Mouse (Mus musculus) MN1 (cell line): ENCODE results near the gene Tsga10.

Source experiments
- DNase-seq: peaks from one replicate; pipeline ENCODE4 v3.0.0-alpha.2; 2016; ENCODE audit warnings: low spot score

Tsga10 gene

DNA sequence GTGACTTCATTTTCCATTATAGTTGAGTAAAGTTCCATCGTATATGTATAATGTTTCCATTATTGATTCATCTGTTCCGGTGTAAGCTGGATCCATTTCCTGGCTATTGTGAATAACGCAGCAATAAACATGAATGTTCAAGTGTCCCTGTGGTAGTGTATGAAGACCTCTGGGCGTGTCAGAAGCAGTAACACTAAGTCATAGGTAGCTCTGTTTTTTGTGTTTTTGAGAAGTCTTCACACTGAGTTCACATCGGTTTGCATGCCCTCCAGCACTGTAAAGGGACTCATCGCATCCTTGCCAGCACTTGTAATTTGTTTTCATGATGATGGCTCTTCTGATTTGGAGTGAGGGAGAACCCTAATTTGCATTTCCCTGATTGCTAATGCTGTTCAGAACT, at the start of gene Tsga10:
TSS of gene Tsga10 (minus strand) at position 144 of the 400 bp plus-strand sequence.
- peak; percentile 52 for DNase-seq

DNA sequence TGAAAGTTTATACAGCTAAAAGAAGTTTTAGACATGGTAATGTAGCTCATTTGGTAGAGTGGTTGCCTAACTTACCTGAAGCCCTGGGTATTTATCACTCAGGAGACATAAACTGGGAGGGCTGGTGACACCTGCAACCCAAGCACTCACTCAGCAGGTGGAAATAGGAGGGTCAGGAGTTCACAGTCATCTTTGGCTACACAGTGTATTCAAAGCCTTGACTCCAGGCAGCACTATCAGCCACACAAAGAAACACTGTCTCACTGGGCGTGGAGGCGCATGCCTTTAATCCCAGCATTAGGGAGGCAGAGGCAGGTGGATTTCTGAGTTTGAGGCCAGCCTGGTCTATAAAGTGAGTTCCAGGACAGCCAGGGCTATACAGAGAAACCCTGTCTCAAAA, 46.5 kb upstream of the Tsga10 start:
- no peak for DNase-seq

DNA sequence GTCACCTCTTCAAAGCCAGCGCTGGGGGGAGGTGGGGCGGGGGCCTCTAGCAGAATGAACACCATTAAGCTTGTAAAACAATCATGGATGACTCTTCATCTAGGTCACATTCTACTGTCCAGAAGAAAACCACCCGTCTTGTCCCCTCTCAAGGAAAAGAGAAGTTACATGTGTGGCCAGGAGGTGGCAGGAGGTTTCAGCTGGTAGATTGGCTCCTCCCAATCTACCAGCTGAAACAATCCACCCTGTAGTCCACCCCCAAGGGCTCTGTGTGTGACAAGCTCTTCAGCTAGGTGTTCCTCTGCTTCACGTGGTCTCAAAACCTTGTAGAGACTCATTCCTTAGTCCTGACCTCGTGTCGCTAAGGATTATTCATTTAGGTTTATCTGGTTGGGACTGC, 36.9 kb upstream of the Tsga10 start:
- DNase-seq: peak; percentile 55

DNA sequence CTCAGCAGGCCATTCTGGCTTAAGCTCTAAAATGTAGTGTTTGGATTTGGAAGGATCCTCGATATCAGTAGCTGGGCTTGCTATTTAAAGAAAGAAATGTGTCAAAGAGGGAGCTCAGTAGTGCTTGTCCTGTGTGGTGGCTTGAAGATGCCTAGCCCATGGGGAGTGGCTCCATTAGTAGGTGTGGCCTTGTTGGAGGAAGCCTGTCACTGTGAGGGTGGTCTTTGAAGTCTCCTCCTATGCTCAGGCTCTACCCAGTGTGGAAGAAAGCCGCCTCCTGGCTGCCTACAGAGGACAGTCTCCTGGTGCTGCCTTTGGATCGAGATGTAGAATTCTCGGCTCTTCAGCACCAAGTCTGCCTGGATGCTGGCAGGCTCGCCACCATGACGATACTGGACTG, 34.1 kb upstream of the Tsga10 start:
- DNase-seq: no peak

DNA sequence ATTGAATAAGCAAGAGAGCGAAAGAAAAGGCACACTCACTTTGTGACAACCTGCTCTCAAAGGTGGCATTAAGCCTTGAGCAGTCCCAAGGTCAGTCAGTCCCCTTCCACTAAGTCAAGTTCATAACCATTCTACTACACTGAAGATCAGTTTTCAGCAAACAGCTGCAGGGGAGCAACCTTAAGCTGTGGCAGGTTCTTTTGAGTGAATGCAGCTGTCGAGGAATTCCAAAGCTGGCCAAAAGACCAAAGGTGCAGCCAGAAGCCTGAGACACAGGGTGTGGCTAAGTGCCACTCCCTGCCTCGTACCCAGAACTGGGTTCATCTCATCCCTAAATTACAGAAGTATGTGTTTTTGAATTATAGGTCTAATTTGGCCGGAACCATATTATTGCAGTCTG, 33.6 kb upstream of the Tsga10 start:
- no peak for DNase-seq

DNA sequence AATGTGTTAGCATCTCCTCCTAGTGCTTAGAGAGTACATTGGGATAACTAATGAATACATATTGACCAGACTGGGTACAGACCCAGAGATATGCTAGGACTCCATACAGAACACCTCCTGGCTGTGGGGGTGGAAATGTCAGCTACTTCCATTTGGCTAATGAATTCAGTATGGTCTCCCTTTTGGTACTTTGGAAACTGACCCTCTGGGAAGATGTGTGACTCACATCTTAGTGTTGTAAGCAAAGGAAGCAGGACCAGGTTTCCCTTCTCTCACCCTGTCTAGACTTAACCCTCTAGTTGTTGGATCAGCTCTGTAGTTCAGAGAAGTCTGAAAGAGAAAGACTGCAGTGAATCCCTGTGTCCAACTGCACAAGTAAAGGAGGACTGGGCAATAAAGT, 28.4 kb upstream of the Tsga10 start:
- no peak for DNase-seq

DNA sequence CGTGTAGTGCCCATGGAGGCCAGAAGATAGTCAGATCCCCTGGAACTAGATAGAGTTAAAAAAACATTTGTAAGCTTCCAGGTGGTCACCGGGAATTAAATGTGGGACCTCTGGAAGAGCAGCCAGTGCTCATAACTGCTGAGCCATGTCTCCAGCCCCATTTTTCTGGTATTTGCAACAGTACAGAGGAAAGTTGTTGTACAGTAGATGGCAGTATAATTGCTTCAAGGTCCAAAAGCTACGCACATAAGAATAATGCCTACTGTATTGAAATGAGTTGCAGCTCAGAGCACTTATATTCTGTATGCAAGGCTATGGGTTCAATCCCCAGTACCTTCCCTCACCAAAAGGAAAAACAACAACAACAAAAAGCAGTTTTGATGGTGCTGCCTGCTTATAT, 25.2 kb upstream of the Tsga10 start:
- DNase-seq: peak; percentile 71

DNA sequence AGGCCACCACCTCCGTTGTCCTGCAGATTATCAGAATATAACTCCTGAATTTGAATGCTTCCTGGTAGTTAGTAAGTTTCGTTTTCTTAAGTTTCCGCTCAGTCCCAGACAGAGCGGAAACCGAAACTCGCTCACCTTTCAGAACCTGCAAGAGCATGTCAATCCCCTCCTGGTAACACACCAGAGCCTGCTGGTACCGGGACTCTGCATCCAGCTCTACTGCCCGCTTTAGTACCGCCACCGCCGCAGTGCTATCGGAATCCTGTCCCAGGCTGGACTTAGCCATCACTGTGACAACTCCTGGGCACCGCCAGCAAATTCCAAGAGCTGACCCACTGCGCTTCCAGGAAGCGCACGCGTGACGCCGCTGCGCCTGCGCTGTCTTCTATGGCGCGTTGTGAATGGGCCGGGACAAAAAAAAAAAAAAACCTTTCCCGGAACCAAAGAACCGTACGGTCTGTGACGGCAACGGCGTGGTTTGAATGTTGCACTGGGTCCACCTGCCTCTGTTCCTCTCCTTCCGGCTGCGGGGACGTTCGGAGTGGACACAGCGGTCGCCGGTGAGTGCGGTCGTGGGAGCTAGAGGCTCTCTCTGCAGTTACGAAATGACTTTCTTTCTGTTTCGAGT, 23.9 kb upstream of the Tsga10 start, which contains the start of the genes Mitd1 and Mrpl30:
TSS of gene Mitd1 (minus strand) at position 387 of the 628 bp plus-strand sequence.
TSS of gene Mrpl30 (plus strand) at position 453 of the 628 bp plus-strand sequence.
- DNase-seq: peak; percentile 98

DNA sequence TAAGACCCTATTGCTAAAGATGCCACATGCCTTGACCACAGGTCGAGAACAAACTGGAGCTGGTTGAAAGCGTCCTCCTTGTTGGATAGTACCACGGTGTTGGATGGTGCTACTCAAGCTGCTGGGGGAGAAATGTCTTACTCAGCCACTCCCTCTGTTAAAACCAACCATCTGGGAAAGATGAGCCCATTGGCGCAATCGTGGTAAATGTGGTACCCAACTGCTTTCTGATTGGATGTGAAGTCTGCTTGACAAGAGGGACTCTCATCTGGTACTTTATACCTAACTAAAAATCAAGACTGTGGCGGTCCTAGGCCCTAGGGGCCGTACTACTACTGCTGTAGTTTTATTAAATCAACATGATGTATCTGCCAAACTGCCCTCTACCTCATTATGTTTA, 23.0 kb upstream of the Tsga10 start:
- DNase-seq: peak; percentile 38

DNA sequence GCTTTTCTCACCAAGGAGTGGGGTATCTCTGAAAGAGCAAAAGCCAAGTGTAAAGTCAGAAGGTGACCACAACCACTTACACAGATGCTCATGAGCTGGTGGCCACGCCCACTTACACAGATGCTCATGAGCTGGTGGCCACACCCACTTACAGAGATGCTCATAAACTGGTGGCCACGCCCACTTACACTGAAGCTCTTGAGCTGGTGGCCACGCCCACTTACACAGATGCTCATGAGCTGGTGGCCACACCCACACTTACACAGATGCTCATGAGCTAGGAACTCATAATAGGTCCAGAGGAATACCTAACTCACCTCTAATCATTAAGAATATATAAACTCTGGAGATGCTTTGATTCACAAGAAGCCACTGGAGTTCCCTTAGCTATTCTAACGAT, 18.2 kb upstream of the Tsga10 start:
- peak; percentile 36 for DNase-seq

DNA sequence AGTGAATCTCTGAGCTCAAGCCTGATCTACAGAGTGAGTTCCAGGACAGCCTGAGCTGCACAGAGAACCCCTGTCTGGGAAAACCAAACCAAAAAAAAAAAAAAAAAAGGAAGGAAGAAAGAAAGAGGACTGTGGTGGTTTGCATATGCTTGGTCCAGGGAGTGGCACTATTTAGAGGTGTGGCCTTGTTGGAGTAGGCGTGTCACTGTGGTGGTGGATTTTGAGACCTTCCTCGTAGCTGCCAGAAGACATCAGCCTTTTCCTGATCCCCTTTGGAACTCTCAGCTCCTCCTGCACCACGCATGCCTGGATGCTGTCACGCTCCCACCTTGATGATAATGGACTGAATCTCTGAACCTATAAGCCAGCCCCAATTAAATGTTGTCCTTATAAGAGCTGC, 17.2 kb upstream of the Tsga10 start:
- no peak for DNase-seq

DNA sequence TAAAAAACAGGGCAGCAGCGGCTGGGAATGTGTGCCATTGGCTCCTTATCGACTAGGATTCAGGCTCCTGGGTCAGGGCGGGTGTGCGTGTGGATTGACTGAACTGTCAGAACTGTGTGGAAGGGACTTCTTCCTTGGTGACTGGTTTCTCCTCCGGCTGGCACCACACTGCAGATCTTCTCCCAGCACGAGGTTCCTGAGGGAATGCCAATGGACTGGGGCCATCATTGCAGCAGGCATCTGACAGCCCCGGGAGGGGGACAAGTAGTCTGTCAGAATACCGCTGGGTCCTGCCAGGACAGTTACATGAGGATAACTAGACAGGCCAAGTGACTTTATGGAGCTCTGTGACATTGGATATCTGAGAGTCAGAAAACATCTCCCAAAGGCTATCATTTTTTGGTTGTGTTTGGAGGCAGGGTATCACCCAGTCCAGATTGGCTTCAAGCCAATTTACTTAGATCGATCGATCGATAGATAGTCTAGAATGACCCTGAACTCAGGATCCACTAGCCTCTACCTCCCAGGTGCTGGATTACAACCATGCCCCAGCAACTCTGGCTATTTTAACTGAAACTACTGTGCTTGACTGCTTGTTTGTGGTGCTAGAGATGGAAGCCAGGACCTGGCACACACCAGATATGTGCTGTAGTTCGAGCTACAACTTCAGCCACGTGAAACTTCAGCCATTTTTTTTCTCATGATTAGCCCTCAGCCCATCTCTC, 11.7 kb upstream of the Tsga10 start:
- no peak for DNase-seq

DNA sequence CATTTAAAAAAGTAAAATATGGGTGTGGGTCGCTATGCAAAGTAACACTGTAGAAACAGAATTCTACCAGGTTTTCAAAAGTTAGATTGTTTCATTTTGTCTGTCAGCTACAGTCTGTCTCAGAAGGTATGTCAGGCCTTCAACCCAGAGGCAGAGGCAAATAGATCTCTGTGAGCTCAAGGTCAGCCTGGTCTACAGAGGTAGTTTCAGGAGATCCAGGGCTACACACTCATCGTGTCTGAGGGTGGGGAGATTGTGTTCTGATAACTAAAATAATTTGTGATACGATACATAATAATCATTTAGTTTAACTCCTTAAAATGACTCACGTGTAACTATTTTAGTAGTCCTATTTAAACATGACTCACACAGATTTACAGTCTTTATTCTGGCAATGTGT, 6.9 kb upstream of the Tsga10 start:
- DNase-seq: no peak

DNA sequence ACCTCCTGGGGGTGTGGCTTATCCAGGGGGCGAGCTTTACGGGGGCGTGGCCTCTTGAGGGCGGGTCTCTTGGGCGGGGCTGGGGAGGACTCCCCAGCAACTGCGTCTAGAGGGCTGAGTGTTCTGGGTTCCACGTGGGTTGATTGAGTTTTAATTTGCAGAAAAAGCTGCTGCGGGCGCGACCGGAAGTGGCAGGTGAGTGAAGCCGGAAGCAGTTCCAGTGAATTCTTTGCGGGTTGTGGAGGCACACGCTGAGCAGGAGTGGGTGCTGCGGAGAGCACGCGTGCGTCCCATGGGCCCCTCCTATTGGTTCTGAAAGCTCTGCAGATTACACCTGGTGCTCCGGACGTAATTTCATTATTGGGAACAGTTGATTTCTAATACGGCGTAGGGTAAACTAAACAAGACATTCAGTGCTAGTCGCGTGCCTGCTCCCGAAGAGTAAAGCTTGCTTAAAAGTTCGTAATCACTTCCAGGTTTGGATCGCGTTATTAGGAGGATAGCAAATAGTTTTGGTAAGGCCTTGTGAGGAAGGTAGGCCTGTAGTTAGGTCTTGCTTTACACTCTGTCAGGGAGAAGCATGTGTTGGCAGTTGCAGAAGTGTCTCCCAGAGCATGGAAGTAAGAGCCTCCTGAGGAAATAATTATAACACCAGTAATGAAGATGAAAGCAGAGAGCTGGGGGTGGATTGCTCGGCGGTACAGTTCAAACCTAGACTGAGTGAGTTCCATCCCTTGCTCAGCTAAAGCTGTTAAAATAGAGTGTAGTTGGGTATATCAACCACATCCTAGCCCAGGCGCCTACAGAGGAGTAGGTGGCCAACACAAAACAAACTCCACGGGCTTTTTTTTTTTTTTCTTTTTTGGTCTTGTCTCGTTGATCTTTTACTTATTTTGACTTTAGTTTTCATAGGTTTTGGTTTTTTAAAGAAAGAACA, 6.2 kb upstream of the Tsga10 start:
- peak; percentile 87 for DNase-seq

DNA sequence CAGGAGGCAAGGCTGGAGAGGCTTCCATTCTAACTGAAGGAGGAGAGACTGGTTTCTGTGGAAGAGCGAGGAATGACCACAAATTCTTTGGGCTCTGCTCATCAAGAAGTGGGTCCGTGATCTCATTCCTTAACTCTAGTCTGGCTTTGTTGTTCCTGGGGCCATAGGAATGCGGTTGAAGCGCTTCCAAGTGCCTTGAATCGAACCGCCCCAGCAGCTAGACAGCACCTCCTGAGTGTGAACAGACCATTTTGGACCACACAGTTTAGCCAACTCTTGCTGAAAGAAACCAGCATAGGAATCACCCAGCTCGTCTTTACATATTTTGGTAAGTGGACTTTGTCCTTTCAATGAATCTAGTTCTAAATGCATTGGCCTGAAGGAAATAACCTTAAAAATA, 5.5 kb upstream of the Tsga10 start, which contains the start of gene Lipt1:
TSS of gene Lipt1 (plus strand) at position 35 of the 400 bp plus-strand sequence.
- peak; percentile 58 for DNase-seq

DNA sequence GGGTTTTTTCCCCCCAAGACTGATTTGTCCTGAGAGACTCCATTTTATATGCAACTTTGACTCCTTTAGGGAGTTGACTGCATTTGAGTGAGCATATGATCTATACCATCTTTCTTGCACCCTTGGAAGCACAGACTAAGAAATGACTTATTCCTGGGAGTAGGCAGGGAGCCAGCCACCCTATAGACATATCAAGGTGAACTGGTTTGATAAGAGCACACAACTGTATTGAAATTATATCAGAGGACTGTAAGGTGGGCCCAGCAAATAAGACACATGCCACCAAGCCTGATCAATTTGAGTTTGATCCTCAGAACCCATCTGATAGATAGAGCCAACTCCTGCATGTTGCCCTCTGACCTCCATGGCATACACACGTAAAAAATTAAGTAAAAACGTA, 3.1 kb upstream of the Tsga10 start:
- DNase-seq: no peak

DNA sequence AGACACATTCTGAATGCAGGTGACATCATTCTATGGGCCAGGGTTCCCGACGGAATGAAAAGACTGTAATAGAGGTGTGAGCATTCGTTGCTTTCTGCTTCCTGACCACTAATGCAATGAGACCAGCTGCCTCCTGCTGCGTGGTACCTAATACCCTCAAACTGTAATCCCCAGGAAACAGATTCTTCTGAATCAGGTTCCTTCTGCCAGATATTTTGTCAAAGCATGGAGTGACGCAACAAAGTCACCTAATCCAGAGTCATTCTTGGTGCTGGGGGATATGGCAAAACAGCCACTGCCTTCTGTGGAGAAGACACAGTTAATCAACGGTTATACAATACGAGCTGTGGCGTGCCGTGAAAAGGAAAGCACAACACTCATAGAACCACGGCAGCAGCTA, 2.4 kb upstream of the Tsga10 start:
- DNase-seq: no peak

DNA sequence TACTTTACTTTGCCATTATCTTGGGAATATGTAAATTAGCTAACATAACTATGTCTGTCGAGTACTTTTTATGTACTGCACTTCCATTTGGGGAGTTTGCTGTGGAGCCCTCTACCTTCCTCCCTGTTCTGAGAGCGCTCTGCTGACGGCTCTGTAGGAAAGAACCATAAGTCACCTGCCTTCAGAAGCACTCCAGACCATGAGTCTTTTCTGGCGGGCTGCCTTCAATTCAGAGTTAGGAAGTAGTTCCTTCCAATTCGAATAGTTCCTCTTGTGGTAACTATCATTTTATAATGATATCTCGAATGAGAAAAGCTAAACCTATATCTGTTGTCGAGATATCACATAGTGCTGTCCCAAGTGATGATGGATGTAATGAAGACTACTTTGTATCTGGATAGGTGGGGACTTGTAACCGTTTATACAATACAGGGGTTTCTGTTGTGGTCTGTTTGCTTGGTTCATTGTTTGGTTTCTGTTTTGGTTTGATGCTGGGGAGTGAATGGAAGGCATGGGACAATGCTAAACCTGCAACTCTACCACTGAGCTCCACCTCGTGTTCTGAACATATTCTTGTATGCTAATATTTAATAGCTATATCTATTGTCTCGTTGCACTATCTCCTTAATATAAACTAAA, 1.6 kb upstream of the Tsga10 start:
- no peak for DNase-seq

DNA sequence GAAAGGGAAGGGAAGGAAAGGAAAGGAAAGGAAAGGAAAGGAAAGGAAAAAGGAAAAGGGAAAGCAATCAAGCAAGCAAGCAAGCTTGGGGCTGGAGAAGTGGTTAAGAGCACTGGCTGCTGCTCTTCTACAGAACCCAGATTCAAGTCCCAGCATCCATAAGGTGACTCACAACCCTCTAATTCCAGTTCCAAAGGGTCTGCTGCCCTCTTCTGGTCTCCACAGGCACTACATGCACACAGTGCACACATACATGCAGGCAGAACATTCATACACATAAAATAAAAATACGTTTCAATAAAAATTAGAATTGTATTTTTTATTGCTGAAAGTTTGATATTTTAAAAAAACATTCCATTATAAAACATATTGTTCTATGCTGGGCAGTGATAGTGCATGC, 827 bp upstream of the Tsga10 start:
- peak; percentile 65 for DNase-seq

DNA sequence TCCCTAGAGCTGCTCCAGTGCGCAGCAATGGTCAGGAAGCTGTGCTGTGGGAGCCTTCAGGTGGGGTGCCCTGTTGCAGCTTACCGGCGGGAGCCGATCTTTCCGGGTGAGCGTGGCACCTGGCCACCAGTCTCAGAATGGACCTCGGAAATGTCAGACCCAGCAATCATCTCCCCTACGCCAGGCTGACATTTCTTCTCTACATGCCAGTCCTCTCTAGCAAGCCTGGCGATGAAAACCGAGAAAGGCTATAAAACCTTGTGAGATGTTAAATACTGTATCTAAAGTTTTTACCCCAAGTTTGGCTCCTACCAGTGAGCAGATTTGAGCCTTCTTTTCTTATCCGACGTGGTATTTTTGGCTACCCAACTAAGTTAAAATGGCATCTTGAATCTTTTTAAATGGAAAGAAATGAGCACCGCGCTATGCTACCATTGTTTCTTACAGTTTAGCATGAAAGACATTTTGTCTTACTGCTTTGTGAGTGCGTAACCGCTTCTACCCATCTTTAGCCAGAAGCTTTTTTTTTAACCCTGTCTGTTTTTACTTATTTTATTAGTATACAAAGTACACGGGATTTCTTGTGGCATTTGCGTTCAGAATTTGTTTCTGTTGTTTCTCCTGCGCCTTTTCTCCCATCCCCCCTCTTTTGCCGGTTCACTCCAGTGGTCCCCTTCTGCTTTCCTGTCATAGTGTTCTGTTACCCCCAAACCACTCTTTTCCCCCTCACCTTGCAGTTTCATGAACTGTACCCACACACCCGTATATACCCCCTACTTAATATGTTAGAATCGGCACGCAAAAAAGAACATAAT, 621 bp downstream of the Tsga10 start:
- DNase-seq: no peak
